Comparison of ENCODE assay signal across 8 mouse cellular contexts in genomic region chr8:105693648-105694047, GRCm38 (mm10). TPM values are rescaled to one million over a fixed set of nuclear protein-coding genes. Genes with fewer than 3 reads are reported as not detected.
A peak's percentile ranks its signal among the peaks of the same experiment; 100 is the strongest.
DNase-seq lines count a peak whose midpoint lies in the region; ATAC-seq and TF ChIP-seq lines count a peak whose summit lies in the region.

No protein-coding gene starts in this region.

- H3K27me3 ChIP-seq in heart, embryonic 11.5 days (ENCODE audit: control insufficient read depth, insufficient read depth, low read length), result peaks cover 24% of the 10 kb centered on the region
- H3K27me3 ChIP-seq in kidney, embryonic 15.5 days, result peaks cover 6% of the 10 kb centered on the region
- no peaks in the 10 kb centered on the region for H3K27me3 ChIP-seq in myocyte (ENCODE audit: control insufficient read depth, insufficient read depth, insufficient read length)

- WGBS in heart, embryonic 11.5 days (ENCODE audit: insufficient replicate concordance), result 5% methylated on average over 30 of the region's 30 CpGs
- WGBS in kidney, embryonic 15.5 days, result 3% methylated on average over 28 of the region's 30 CpGs

- peak; percentile 62 for DNase-seq in urinary bladder, postnatal 25 days (ENCODE audit: low spot score)
- DNase-seq in urinary bladder, adult 2 months (ENCODE audit: low spot score), result no peak
- peak; percentile 71 for DNase-seq in embryo, embryonic 9.5 days (ENCODE audit: extremely low spot score)
- peak; percentile 73 for DNase-seq in liver
- no peak for DNase-seq in T-cell, adult 2 months (ENCODE audit: low spot score)

- peak overlapping the region; percentile 95 for H3K4me2 ChIP-seq in heart, embryonic 11.5 days
- peak overlapping the region; percentile 94 for H3K4me2 ChIP-seq in kidney, embryonic 15.5 days
- no peak overlapping the region for H3K4me2 ChIP-seq in myocyte (ENCODE audit: low read depth)

- no peak for ATAC-seq in heart, embryonic 11.5 days (replicated peaks; ENCODE audit: insufficient number of reproducible peaks, low FRiP score, low TSS enrichment)
- ATAC-seq in kidney, embryonic 15.5 days (replicated peaks; ENCODE audit: low FRiP score), result peak; percentile 61

- peak overlapping the region; percentile 46 for H3K4me3 ChIP-seq in heart, embryonic 11.5 days (ENCODE audit: low read depth, low read length)
- peak overlapping the region; percentile 48 for H3K4me3 ChIP-seq in kidney, embryonic 15.5 days (replicated peaks)
- H3K4me3 ChIP-seq in myocyte, result no peak overlapping the region

- no peak for TF ChIP-seq POLR2A in myocyte (IDR thresholded peaks at IDR 0.05; ENCODE audit: insufficient read length, low read depth)

- peaks cover 3% of the 10 kb centered on the region; the same call in 1 of the 2 replicates for H3K36me3 ChIP-seq in heart, embryonic 11.5 days (ENCODE audit: control insufficient read depth, insufficient read depth, low read length)
- H3K36me3 ChIP-seq in kidney, embryonic 15.5 days, result peaks cover 32% of the 10 kb centered on the region
- peaks cover 3% of the 10 kb centered on the region for H3K36me3 ChIP-seq in myocyte (ENCODE audit: control insufficient read depth, insufficient read depth)

- H3K9me3 ChIP-seq in heart, embryonic 11.5 days (replicated peaks; ENCODE audit: control insufficient read depth, low read length), result no peaks in the 10 kb centered on the region
- H3K9me3 ChIP-seq in kidney, embryonic 15.5 days (replicated peaks), result no peaks in the 10 kb centered on the region

- H3K27ac ChIP-seq in heart, embryonic 11.5 days (ENCODE audit: low read depth, low read length), result no peak overlapping the region
- no peak overlapping the region for H3K27ac ChIP-seq in kidney, embryonic 15.5 days

- no peak overlapping the region for H3ac ChIP-seq in myocyte (ENCODE audit: control insufficient read depth, insufficient read length)

- H3K9ac ChIP-seq in heart, embryonic 11.5 days (ENCODE audit: low read depth, low read length), result 0 out of 2 replicates have a peak overlapping the region, but pooled peaks have one; percentile 17
- peak overlapping the region; percentile 34 for H3K9ac ChIP-seq in kidney, embryonic 15.5 days

- peaks cover 10% of the 10 kb centered on the region for H3K4me1 ChIP-seq in heart, embryonic 11.5 days (ENCODE audit: control insufficient read depth, insufficient read depth, low read length)
- H3K4me1 ChIP-seq in kidney, embryonic 15.5 days, result peaks cover 15% of the 10 kb centered on the region

- H3K79me2 ChIP-seq in myocyte (ENCODE audit: control insufficient read depth, insufficient read depth), result no peaks in the 10 kb centered on the region

TF ChIP-seq in myocyte, 11 proteins besides CTCF, POLR2A, EP300 and RAD21:
- TF ChIP-seq REST (IDR thresholded peaks at IDR 0.05; ENCODE audit: insufficient read depth, insufficient read length) (peak; percentile 85), E2F4 (IDR thresholded peaks at IDR 0.05; ENCODE audit: insufficient read depth) (no peak)

RNA-seq across cellular contexts. Expression of gene Acd, which starts 7.3 kb away (rescaled TPM):
- 18.2 and 18.8 TPM in 2 replicates for polyA plus RNA-seq in urinary bladder, adult 2 months (2012; rRNA removed)
- 39.3 and 41.5 TPM in 2 replicates for polyA plus RNA-seq in heart, embryonic 11.5 days (2014; fragmentation: Nextera tagmentation; extraction: Ambion mirVana)
- 55.3 and 67.2 TPM in 2 replicates for polyA plus RNA-seq in kidney, embryonic 15.5 days (2015; fragmentation: Nextera tagmentation; extraction: Ambion mirVana)
- polyA plus RNA-seq in myocyte (2012; fragmentation: generic; extraction: Trizol), result 20.4 TPM

RNA-seq across cellular contexts. Expression of gene Pard6a, which starts 7.3 kb away (rescaled TPM):
- polyA plus RNA-seq in urinary bladder, adult 2 months (2012; rRNA removed), result 11.2 and 15.4 TPM in 2 replicates
- 10.9 and 14.2 TPM in 2 replicates for polyA plus RNA-seq in heart, embryonic 11.5 days (2014; fragmentation: Nextera tagmentation; extraction: Ambion mirVana)
- polyA plus RNA-seq in kidney, embryonic 15.5 days (2015; fragmentation: Nextera tagmentation; extraction: Ambion mirVana), result 16.9 and 18.0 TPM in 2 replicates
- 32.1 TPM for polyA plus RNA-seq in myocyte (2012; fragmentation: generic; extraction: Trizol)

RNA-seq across cellular contexts. Expression of gene Carmil2, which starts 7.6 kb away (rescaled TPM):
- polyA plus RNA-seq in urinary bladder, adult 2 months (2012; rRNA removed), result 0.53 and 0.61 TPM in 2 replicates
- polyA plus RNA-seq in heart, embryonic 11.5 days (2014; fragmentation: Nextera tagmentation; extraction: Ambion mirVana), result 0.27 and 0.46 TPM in 2 replicates
- polyA plus RNA-seq in kidney, embryonic 15.5 days (2015; fragmentation: Nextera tagmentation; extraction: Ambion mirVana), result 0.63 and 0.78 TPM in 2 replicates
- polyA plus RNA-seq in myocyte (2012; fragmentation: generic; extraction: Trizol), result 0.23 TPM

RNA-seq across cellular contexts. Expression of gene 4933405L10Rik, which starts 13.8 kb away (rescaled TPM):
- not detected in 2 replicates for polyA plus RNA-seq in urinary bladder, adult 2 months (2012; rRNA removed)
- 0.13 TPM in 1 of 2 replicates, not detected in the other for polyA plus RNA-seq in heart, embryonic 11.5 days (2014; fragmentation: Nextera tagmentation; extraction: Ambion mirVana)
- 0.26 TPM in 1 of 2 replicates, not detected in the other for polyA plus RNA-seq in kidney, embryonic 15.5 days (2015; fragmentation: Nextera tagmentation; extraction: Ambion mirVana)
- polyA plus RNA-seq in myocyte (2012; fragmentation: generic; extraction: Trizol), result 0.08 TPM

RNA-seq across cellular contexts. Expression of gene Enkd1, which starts 14.4 kb away (rescaled TPM):
- 9.6 and 11.5 TPM in 2 replicates for polyA plus RNA-seq in urinary bladder, adult 2 months (2012; rRNA removed)
- 13.3 and 16.9 TPM in 2 replicates for polyA plus RNA-seq in heart, embryonic 11.5 days (2014; fragmentation: Nextera tagmentation; extraction: Ambion mirVana)
- polyA plus RNA-seq in kidney, embryonic 15.5 days (2015; fragmentation: Nextera tagmentation; extraction: Ambion mirVana), result 28.8 and 31.0 TPM in 2 replicates
- 21.6 TPM for polyA plus RNA-seq in myocyte (2012; fragmentation: generic; extraction: Trizol)

Comparison
In these comparisons a context has a peak if more than half of its experiments do, and no peak if none do; other contexts are left out.
1. DNase-seq: peak in urinary bladder, postnatal 25 days (single experiment), embryo, embryonic 9.5 days (single experiment) and liver (single experiment); none in urinary bladder, adult 2 months (single experiment) and T-cell, adult 2 months (single experiment).